In genomic region chr2:67902651-67903292, GRCm38 (mm10) we compare ENCODE assay signal across 13 mouse cellular contexts.
"Had no signal": no experiment of that assay in that cellular context is flagged by ENCODE, and none has a peak within 500 bp of the region (broad histone marks: within the 10 kb centered on the region; RNA-seq: fewer than 3 reads in every experiment).

No protein-coding gene starts in this region.

- H3K4me1 ChIP-seq: intestine, embryonic 15.5 days; liver, embryonic 15.5 days; lung, embryonic 15.5 days; megakaryocyte, embryonic 14.5 days; stomach, embryonic 15.5 days had no signal

- H3K27me3 ChIP-seq: intestine, embryonic 15.5 days; liver, embryonic 15.5 days; lung, embryonic 15.5 days; megakaryocyte, embryonic 14.5 days; midbrain, embryonic 12.5 days; stomach, embryonic 15.5 days had no signal

- H3K9ac ChIP-seq: intestine, embryonic 15.5 days; liver, embryonic 15.5 days; lung, embryonic 15.5 days; midbrain, embryonic 12.5 days; stomach, embryonic 15.5 days had no signal

- DNase-seq: lung, postnatal 14 days; right cerebral cortex, postnatal 14 days; thymus, adult 2 months; thymus, postnatal 36 days had no signal

- H3K9me3 ChIP-seq: intestine, embryonic 15.5 days; limb, embryonic 10.5 days; liver, embryonic 15.5 days; lung, embryonic 15.5 days; midbrain, embryonic 12.5 days; stomach, embryonic 15.5 days had no signal

- H3K36me3 ChIP-seq: intestine, embryonic 15.5 days; limb, embryonic 10.5 days; liver, embryonic 15.5 days; lung, embryonic 15.5 days; midbrain, embryonic 12.5 days; stomach, embryonic 15.5 days had no signal

- H3K4me2 ChIP-seq: intestine, embryonic 15.5 days; liver, embryonic 15.5 days; lung, embryonic 15.5 days; midbrain, embryonic 12.5 days; stomach, embryonic 15.5 days had no signal

- H3K4me3 ChIP-seq: intestine, embryonic 15.5 days; left cerebral cortex, adult 2 months; limb, embryonic 10.5 days; liver, embryonic 15.5 days; lung, embryonic 15.5 days; megakaryocyte, embryonic 14.5 days; midbrain, embryonic 12.5 days; stomach, embryonic 15.5 days had no signal

- ATAC-seq: intestine, embryonic 15.5 days had no signal

- H3K27ac ChIP-seq: intestine, embryonic 15.5 days; left cerebral cortex, adult 2 months; limb, embryonic 10.5 days; liver, embryonic 15.5 days; lung, embryonic 15.5 days; macrophage; midbrain, embryonic 12.5 days; stomach, embryonic 15.5 days had no signal
